Mouse (Mus musculus) lung, embryonic 15.5 days (tissue): Measurements from ENCODE around the gene Tcf7l1. TPM values are rescaled to one million over a fixed set of nuclear protein-coding genes. Genes with fewer than 3 reads are reported as not detected.

ENCODE experiments used
- ATAC-seq: fragments of 200-750 bp; cut with Nextera tagmentation; 2 replicates; pipeline ENCODE4 v1.8.0; 2017; ENCODE audit warnings: moderate number of reproducible peaks, borderline replicate concordance; ENCODE audit not compliant: low FRiP score, low TSS enrichment; ENCODE audit errors: extremely low read depth
- H3K27ac ChIP-seq: fragments of 300-500 bp; sonication (generic); 2 replicates; pipeline ENCODE4 v1.5.1; 2015; ENCODE audit warnings: moderate library complexity, mild to moderate bottlenecking, inconsistent platforms
- H3K27me3 ChIP-seq: fragments of 300-500 bp; sonication (generic); 2 replicates; pipeline ENCODE4 v1.6.1; 2015; ENCODE audit warnings: inconsistent platforms
- H3K36me3 ChIP-seq: fragments of 300-500 bp; sonication (generic); 2 replicates; pipeline ENCODE4 v1.6.1; 2015; ENCODE audit warnings: inconsistent platforms
- H3K4me1 ChIP-seq: fragments of 300-500 bp; sonication (generic); 2 replicates; pipeline ENCODE4 v1.6.1; 2015; ENCODE audit warnings: inconsistent platforms
- H3K4me2 ChIP-seq: fragments of 300-500 bp; sonication (generic); 2 replicates; pipeline ENCODE4 v1.6.1; 2015; ENCODE audit warnings: inconsistent platforms, mild to moderate bottlenecking, moderate library complexity
- H3K4me3 ChIP-seq: fragments of 300-500 bp; sonication (generic); 2 replicates; pipeline ENCODE4 v1.5.1; 2015; ENCODE audit warnings: mild to moderate bottlenecking, inconsistent platforms
- H3K9ac ChIP-seq: fragments of 300-500 bp; sonication (generic); 2 replicates; pipeline ENCODE4 v1.6.1; 2015; ENCODE audit warnings: inconsistent platforms
- H3K9me3 ChIP-seq: fragments of 300-500 bp; sonication (generic); 2 replicates; pipeline ENCODE4 v1.6.1; 2016; ENCODE audit warnings: inconsistent platforms
- WGBS: fragments of 180-500 bp; shearing (Covaris S2); methylation state at CpG from one replicate; pipeline ENCODE4 v1.1.7; 2015; 5-methylcytosine and 5-hydroxymethylcytosine counted together
- polyA plus RNA-seq: library from polyadenylated mRNA; unstranded; fragments of >200 nt; fragmentation: Nextera tagmentation; extraction: Ambion mirVana; gene quantifications from 2 replicates; pipeline ENCODE4 v1.2.1, GENCODE M21; 2015

Tcf7l1 gene
- polyA plus RNA-seq, 1 experiment from 2014 or later, result 33.8 TPM

DNA sequence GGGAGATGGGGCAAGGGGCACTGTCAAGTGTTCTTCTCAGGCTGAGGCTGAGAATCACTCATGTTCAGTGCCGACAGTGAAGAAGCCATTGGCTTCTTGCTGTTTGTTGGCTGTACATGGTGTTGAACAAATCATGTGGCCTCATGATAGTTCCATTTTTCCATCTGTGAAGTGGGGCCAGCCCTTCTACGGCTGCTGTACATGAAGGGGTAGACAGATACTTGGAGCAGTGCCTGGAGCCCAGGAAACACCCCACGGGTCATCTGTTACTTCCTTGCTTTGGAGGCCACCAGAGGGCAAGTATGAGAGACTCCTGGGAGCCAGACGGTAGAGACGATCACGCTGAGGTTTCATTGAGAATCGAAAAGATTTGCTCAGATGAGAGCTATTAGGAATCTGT is 46.7 kb downstream of the Tcf7l1 start:
- Histone ChIP-seq H3K4me2 (no peak overlapping the region), H3K4me1 (peaks cover 78% of the 10 kb centered on the region), H3K36me3 (no peaks in the 10 kb centered on the region), H3K9ac (no peak overlapping the region), H3K27me3 (no peaks in the 10 kb centered on the region), H3K9me3 (no peaks in the 10 kb centered on the region), H3K4me3 (no peak overlapping the region), H3K27ac (peak overlapping the region; percentile 93; the same call in 1 of the 2 replicates)
- 43% methylated on average over 7 of the region's 7 CpGs for WGBS
- no peak for ATAC-seq

DNA sequence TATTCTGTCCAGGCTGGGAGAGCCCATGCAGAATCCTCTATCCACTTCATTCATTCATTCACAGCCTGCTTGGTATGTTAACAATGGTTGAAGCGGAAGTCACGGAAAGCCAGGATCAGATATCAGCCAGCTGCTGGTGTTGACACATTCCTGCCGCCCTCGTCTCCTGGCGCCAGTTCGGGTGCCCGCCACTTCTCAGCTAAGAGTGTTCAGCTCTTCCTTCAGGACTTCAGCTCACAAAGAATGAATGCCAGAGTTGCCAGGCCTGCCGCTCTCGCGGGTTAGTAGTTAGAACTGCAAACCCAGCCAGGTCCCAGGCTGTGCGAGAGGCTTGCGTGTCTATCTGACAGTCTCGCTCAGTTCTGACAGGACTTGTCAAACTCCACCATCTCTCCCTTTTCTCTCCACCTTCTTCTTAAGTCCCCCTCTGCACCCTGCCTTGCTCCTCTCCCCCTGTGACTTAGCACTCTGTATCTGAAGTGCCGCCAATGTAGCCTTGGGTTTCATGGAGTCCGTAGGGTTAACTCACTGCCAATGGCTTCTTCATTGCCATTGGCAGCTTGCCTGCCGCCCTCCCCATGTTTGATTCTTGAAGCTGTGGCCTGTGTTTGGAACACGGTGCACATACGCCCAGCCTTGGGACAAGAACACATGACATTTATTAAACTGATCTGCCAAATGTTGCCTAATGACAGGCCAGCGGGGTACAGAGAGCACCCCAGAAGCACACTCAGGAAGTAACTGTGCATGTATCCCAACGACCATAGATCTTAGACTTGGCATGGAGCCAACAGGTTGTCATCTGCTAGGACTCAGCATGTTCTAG is 48.2 kb downstream of the Tcf7l1 start:
- Histone ChIP-seq H3K9ac (no peak overlapping the region), H3K27me3 (no peaks in the 10 kb centered on the region), H3K27ac (peak overlapping the region; percentile 93), H3K4me1 (peaks cover 75% of the 10 kb centered on the region), H3K4me2 (peak overlapping the region; percentile 45), H3K9me3 (no peaks in the 10 kb centered on the region), H3K36me3 (no peaks in the 10 kb centered on the region), H3K4me3 (no peak overlapping the region)
- ATAC-seq, result peak; percentile 68
- WGBS, result 7% methylated on average over 20 of the region's 20 CpGs

DNA sequence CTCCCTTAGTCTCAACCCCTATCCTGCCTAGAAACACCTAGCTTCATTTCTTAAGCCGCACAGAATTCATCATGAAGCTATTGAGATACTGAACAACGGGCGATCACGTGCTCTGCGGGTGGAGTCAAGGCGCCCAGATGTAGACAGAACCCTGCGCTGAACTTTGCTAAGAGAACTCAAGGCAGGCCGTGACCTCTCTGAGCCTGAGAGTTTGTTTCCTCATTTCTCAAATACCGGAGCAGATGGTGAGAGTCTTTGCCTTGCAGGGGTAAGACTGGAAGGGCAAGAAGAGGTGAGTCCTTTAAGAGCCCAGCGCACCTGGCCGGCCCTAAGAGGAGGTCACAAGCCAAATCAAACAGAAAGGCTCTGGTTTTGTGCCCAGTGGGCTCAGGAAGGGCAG is 52.2 kb downstream of the Tcf7l1 start:
- no peaks in the 10 kb centered on the region for H3K9me3 ChIP-seq
- H3K27me3 ChIP-seq, result no peaks in the 10 kb centered on the region
- H3K36me3 ChIP-seq, result no peaks in the 10 kb centered on the region
- no peak for ATAC-seq
- no peak overlapping the region for H3K4me3 ChIP-seq
- H3K9ac ChIP-seq, result no peak overlapping the region
- 68% methylated on average over 11 of the region's 11 CpGs for WGBS
- no peak overlapping the region for H3K4me2 ChIP-seq
- H3K27ac ChIP-seq, result peak overlapping the region; percentile 65
- H3K4me1 ChIP-seq, result peaks cover 49% of the 10 kb centered on the region

DNA sequence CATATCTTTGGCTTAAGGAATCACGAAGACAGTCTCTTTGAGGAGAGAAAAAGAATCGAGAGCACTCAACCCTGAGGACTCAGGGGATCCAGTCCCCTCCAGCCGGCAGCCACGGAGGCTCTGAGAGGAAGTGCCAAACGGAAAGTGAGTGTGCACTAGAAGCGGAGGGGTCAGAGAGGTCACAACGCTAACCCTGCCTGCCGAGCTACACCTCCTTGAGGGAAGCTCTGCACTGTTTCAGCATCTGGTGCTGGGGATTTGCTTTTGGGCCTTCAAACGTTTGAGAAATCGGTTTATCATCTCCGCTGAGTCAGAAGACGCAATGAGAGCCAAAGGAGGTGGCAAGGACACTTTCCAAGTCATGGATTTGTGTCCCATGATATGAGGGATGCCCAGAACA is 53.8 kb downstream of the Tcf7l1 start:
- WGBS, result 22% methylated on average over 12 of the region's 12 CpGs
- no peak for ATAC-seq
- Histone ChIP-seq H3K9ac (no peak overlapping the region), H3K4me1 (peaks cover 45% of the 10 kb centered on the region), H3K4me2 (no peak overlapping the region), H3K27me3 (no peaks in the 10 kb centered on the region), H3K9me3 (no peaks in the 10 kb centered on the region), H3K4me3 (no peak overlapping the region), H3K36me3 (no peaks in the 10 kb centered on the region), H3K27ac (no peak overlapping the region)

DNA sequence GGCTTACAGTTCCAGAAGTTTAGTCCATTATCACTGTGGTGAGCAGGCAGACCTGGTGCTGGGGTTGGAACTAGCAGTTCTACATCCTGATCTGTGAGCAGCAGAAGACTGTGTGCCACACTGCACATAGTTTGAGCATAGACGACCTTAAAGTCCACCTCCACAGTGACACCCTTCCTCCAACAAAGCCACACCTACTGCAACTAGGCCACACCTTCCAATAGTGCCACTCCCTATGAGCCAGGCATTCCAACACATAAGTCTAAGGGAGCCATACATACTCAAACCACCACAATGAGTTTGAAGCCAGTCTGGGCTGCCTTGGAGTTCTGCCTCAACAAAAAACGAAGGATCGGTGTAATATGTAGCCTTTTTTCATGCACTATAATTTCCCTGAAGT is 55.7 kb downstream of the Tcf7l1 start:
- 91% methylated on average over 3 of the region's 3 CpGs for WGBS
- Histone ChIP-seq H3K4me1 (peaks cover 56% of the 10 kb centered on the region), H3K4me2 (no peak overlapping the region), H3K9me3 (no peaks in the 10 kb centered on the region), H3K36me3 (no peaks in the 10 kb centered on the region), H3K4me3 (no peak overlapping the region), H3K9ac (no peak overlapping the region), H3K27me3 (no peaks in the 10 kb centered on the region), H3K27ac (no peak overlapping the region)
- ATAC-seq, result no peak

DNA sequence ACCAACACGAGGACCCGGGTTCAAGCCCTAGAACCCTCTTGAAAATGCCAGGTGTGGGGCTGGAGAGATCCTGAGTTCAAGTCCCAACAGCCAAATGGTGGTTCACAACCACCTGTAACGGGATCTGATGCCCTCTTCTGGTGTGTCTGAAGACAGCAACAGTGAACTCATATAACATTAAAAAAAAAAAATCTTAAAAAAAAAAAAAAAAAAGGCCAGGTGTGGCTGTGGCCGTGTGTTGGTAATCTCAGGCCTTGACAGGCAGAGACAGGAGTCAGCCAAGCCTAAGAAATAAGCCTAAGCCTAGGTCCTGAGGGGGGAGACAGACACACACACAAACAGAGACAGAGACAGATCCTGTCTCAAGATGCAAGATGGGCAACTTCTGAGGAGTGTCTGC is 56.9 kb downstream of the Tcf7l1 start:
- H3K9me3 ChIP-seq, result no peaks in the 10 kb centered on the region
- peaks cover 58% of the 10 kb centered on the region for H3K4me1 ChIP-seq
- no peaks in the 10 kb centered on the region for H3K36me3 ChIP-seq
- H3K4me3 ChIP-seq, result no peak overlapping the region
- H3K27ac ChIP-seq, result no peak overlapping the region
- no peak for ATAC-seq
- H3K4me2 ChIP-seq, result no peak overlapping the region
- WGBS, result 67% methylated on average over 4 of the region's 4 CpGs
- H3K27me3 ChIP-seq, result no peaks in the 10 kb centered on the region
- H3K9ac ChIP-seq, result no peak overlapping the region

DNA sequence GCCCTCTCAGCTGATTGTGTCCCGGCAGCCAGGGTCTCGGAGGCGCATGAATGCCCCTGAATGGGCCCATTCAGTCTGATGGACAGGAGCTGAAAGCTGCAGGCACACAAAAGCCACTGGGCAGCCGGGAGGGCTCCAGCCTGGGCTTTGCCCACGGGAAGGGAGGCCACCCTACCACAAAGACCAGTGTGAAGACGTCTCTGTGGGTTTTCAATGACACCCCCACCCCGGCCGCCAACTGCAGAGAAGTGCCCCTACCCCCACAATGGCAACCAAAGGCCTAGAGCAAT is 58.5 kb downstream of the Tcf7l1 start:
- no peaks in the 10 kb centered on the region for H3K27me3 ChIP-seq
- no peak for ATAC-seq
- 43% methylated on average over 8 of the region's 8 CpGs for WGBS
- H3K27ac ChIP-seq, result peak overlapping the region; percentile 65
- H3K4me1 ChIP-seq, result peaks cover 48% of the 10 kb centered on the region
- no peak overlapping the region for H3K9ac ChIP-seq
- no peak overlapping the region for H3K4me3 ChIP-seq
- H3K4me2 ChIP-seq, result no peak overlapping the region
- no peaks in the 10 kb centered on the region for H3K36me3 ChIP-seq
- no peaks in the 10 kb centered on the region for H3K9me3 ChIP-seq

DNA sequence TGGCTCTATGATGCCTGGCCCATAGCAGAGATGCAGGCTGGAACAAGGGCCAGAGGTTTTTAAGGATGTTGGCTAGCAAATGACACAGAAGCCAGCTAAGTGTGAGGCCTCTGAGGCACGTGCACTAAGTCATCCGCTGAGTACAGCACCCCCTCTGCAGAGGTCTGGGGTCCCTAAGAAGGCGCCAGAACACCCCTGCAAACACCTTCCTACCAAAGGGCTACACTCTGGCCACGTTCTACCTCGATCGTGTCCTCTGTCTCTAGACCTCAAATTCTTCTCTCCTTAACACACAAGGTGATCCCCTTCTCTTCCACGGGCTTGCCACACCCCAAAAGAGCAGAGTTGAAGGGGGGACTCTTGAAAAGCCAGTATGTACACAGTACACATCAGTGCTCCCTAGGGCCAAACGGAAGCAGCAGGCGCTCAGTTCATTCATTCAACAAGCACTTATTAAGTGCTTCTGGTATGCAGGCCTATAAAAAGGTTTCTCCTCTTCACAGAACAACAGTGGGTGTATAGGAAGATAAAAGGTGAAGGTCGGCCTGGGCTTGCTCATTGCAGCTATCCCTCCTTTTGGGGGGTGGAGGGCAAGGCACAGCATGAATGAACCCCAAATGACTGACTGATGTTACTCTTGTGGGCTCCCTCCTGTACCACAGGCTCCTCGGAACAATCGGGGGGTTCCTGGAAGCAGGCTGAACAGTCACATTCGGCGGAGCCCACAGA is 59.1 kb downstream of the Tcf7l1 start:
- H3K9me3 ChIP-seq, result no peaks in the 10 kb centered on the region
- peak; percentile 24; the same call in 1 of the 2 replicates for ATAC-seq
- H3K4me1 ChIP-seq, result peaks cover 48% of the 10 kb centered on the region
- no peaks in the 10 kb centered on the region for H3K36me3 ChIP-seq
- no peaks in the 10 kb centered on the region for H3K27me3 ChIP-seq
- no peak overlapping the region for H3K4me2 ChIP-seq
- 64% methylated on average over 14 of the region's 14 CpGs for WGBS
- peak overlapping the region; percentile 65 for H3K27ac ChIP-seq
- H3K4me3 ChIP-seq, result no peak overlapping the region
- no peak overlapping the region for H3K9ac ChIP-seq

DNA sequence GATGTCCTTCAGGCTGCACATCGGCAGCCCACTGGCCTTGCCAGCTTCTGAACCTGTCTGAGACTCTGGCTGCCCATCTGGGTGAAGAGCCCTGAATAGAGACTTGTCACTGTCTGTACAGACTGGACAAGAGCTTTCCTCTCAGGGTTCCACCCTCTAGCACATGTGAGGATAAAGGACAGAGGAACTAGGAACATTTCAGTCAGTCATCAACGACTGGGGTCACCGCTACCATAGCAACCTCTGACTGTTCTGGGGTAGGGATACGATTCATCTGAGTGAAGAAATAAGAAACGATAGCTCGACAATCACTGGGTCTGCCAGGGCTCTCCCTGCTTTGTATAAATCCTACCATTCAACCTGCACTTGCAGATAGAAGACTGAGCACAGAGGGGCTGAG is 61.2 kb downstream of the Tcf7l1 start:
- H3K4me3 ChIP-seq, result no peak overlapping the region
- WGBS, result 49% methylated on average over 6 of the region's 6 CpGs

DNA sequence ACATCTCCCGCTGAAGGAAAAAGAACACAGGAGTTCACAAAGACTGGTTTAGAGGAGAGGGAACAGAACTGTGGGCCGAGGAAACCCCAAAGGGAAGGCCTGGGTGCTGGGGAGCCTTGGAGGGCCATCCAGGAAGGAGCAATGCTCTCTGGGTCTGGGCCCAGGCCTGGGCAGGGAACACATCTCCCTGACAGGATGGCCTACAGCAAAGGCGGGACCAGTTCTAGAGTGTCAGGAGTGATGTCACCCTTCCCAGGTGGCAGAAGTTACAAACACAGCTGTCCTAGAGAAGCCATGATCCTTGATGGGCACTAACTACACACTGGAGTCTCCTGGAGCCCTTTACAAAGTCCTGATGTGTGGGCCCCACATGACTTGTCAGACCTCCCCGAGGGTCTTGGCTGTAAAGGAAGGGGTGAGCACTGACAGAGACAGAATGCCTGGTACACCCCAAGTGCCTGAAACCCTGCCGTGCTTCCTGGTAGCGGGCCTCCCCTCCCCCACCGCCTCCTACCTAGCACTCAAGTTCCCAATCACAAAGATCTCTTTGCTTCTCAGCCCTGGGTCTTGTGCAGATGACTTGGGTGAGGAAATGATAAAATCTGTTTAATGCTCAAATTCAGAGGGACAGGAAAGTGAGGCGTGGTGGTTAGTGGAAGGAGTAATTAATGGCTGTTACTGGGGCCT is 64.4 kb downstream of the Tcf7l1 start:
- Histone ChIP-seq H3K4me3 (no peak overlapping the region), H3K27me3 (no peaks in the 10 kb centered on the region), H3K4me1 (peaks cover 43% of the 10 kb centered on the region), H3K27ac (peak overlapping the region; percentile 33), H3K4me2 (no peak overlapping the region), H3K36me3 (no peaks in the 10 kb centered on the region), H3K9ac (no peak overlapping the region), H3K9me3 (no peaks in the 10 kb centered on the region)
- WGBS, result 29% methylated on average over 8 of the region's 8 CpGs
- peak; percentile 12; the same call in 1 of the 2 replicates for ATAC-seq

More for the DNA sequence above, 61.2 kb downstream of the Tcf7l1 start:
- peaks cover 57% of the 10 kb centered on the region for H3K4me1 ChIP-seq
- H3K4me2 ChIP-seq, result no peak overlapping the region
- ATAC-seq, result no peak
- H3K9ac ChIP-seq, result no peak overlapping the region
- H3K9me3 ChIP-seq, result no peaks in the 10 kb centered on the region
- H3K27me3 ChIP-seq, result no peaks in the 10 kb centered on the region
- no peak overlapping the region for H3K27ac ChIP-seq
- H3K36me3 ChIP-seq, result no peaks in the 10 kb centered on the region

DNA sequence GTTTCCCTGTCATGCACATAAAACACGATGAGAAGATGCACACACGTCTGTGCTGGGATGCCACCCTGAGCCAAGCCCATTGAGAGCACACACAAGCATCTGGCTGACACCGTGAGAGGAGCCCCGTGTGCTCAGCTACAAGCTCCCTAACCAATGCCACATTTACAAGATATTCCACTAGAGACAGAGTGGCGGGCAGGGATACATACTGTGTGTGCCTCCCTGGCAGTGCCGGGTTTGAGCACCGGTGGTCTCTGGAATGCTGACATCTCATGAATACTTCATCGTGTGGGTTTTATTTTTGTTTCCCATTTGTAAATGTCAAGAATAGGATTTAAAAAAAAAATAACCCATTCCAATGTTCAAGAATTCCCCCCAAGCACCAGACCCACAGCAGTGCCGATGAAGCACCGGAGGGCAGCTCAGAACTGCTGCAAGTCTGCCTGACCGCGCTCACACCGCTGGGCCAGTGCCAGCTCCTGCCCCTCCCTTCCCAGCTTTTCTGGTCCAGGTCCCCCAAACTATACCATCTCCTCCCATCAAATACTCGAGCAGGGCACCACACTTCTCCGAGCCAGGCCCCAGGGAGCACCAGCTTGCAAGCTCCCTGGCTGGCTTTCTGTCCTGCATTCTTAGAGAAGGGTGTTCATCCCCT is 65.2 kb downstream of the Tcf7l1 start:
- Histone ChIP-seq H3K4me3 (no peak overlapping the region), H3K27me3 (no peaks in the 10 kb centered on the region), H3K36me3 (no peaks in the 10 kb centered on the region), H3K9ac (no peak overlapping the region), H3K9me3 (no peaks in the 10 kb centered on the region), H3K4me2 (no peak overlapping the region), H3K4me1 (peaks cover 35% of the 10 kb centered on the region), H3K27ac (peak overlapping the region; percentile 33; the same call in 1 of the 2 replicates)
- WGBS, result 66% methylated on average over 15 of the region's 15 CpGs
- no peak for ATAC-seq
